Mouse (Mus musculus): Measurements from ENCODE around the gene Gm17324.

GRCm38 (mm10) chr9:78450404-78450803 is 1.8 kb upstream of the Gm17324 start:
- TF ChIP-seq CTCF (IDR thresholded peaks at IDR 0.05; ENCODE audit: control insufficient read depth, insufficient read depth, insufficient replicate concordance, low read depth, low read length) (no peak), POLR2A (IDR thresholded peaks at IDR 0.05; ENCODE audit: control insufficient read depth, low read depth, low read length) (no peak)
